Mouse (Mus musculus) gonadal fat pad, adult 2 months (tissue): ENCODE data around the gene Adamtsl5. TPM values are rescaled to one million over a fixed set of nuclear protein-coding genes. Genes with fewer than 3 reads are reported as not detected.

ENCODE experiments used
- DNase-seq: peaks from one replicate; pipeline ENCODE4 v3.0.0-alpha.2; 2012; ENCODE audit warnings: low read depth
- polyA plus RNA-seq: library from polyadenylated mRNA; depleted of rRNA; stranded (reverse); fragments of >200 nt; gene quantifications from 2 replicates; pipeline ENCODE4 v1.2.3, GENCODE M21; 2012; rRNA removed

The Adamtsl5 gene
- polyA plus RNA-seq, 1 experiment = 18.2 TPM

- DNase-seq = no peak
These were observed 52.4 kb downstream of the Adamtsl5 start, which contains the start of gene Apc2 for GRCm38 (mm10) chr10:80295618-80296425. Apc2 (plus strand) TSS chr10:80295977.

- no peak for DNase-seq
These were observed 53.4 kb downstream of the Adamtsl5 start for GRCm38 (mm10) chr10:80294788-80295303.

GRCm38 (mm10) chr10:80294311-80294710 is 53.9 kb downstream of the Adamtsl5 start:
- DNase-seq = no peak

- no peak for DNase-seq
These were observed 54.9 kb downstream of the Adamtsl5 start for GRCm38 (mm10) chr10:80293325-80293724.

- no peak for DNase-seq
These were observed 55.7 kb downstream of the Adamtsl5 start, which contains the start of gene Rps15 for GRCm38 (mm10) chr10:80292251-80293146. Rps15 (plus strand) TSS chr10:80292453.

Other genes with a start within 250 kb of the Adamtsl5 start
- 32.3 and 38.6 TPM in 2 replicates for gene Sbno2, start 242.8 kb downstream of the Adamtsl5 start, polyA plus RNA-seq
- 108 TPM in 2 replicates for gene Stk11, start 232.6 kb downstream of the Adamtsl5 start, polyA plus RNA-seq
- 561 and 619 TPM in 2 replicates for gene Atp5d, start 209.8 kb downstream of the Adamtsl5 start, polyA plus RNA-seq
- 32.6 and 47.3 TPM in 2 replicates for gene Cbarp, start 207.6 kb downstream of the Adamtsl5 start, polyA plus RNA-seq
- gene Midn, start 200.1 kb downstream of the Adamtsl5 start, polyA plus RNA-seq = 35.1 and 46.4 TPM in 2 replicates
- gene Cirbp, start 182.4 kb downstream of the Adamtsl5 start, polyA plus RNA-seq = 159 and 198 TPM in 2 replicates
- gene 1600002K03Rik, start 175.5 kb downstream of the Adamtsl5 start, polyA plus RNA-seq = 9.3 and 13.7 TPM in 2 replicates
- 3.2 and 4.0 TPM in 2 replicates for gene Efna2, start 168.9 kb downstream of the Adamtsl5 start, polyA plus RNA-seq
- 52.5 and 54.1 TPM in 2 replicates for gene Mum1, start 122.0 kb downstream of the Adamtsl5 start, polyA plus RNA-seq
- gene Ndufs7, start 99.3 kb downstream of the Adamtsl5 start, polyA plus RNA-seq = 335 and 336 TPM in 2 replicates
- gene Gamt, start 87.4 kb downstream of the Adamtsl5 start, polyA plus RNA-seq = 252 and 295 TPM in 2 replicates
- gene Dazap1, start 86.9 kb downstream of the Adamtsl5 start, polyA plus RNA-seq = 43.5 and 68.3 TPM in 2 replicates
- gene Rps15, start 56.0 kb downstream of the Adamtsl5 start, polyA plus RNA-seq = 1,514 and 1,586 TPM in 2 replicates
- 1.4 and 1.5 TPM in 2 replicates for gene Apc2, start 52.4 kb downstream of the Adamtsl5 start, polyA plus RNA-seq
- 55.9 and 62.7 TPM in 2 replicates for gene 2310011J03Rik, start 27.9 kb downstream of the Adamtsl5 start, polyA plus RNA-seq
- gene Pcsk4, start 18.9 kb downstream of the Adamtsl5 start, polyA plus RNA-seq = 10.4 and 10.6 TPM in 2 replicates
- 28.7 and 51.2 TPM in 2 replicates for gene Reep6, start 18.5 kb downstream of the Adamtsl5 start, polyA plus RNA-seq
- gene Plk5, start 8.0 kb upstream of the Adamtsl5 start, polyA plus RNA-seq = 0.57 and 0.93 TPM in 2 replicates
- 13.3 and 19.1 TPM in 2 replicates for gene Mex3d, start 39.2 kb upstream of the Adamtsl5 start, polyA plus RNA-seq
- 145 and 160 TPM in 2 replicates for gene Mbd3, start 51.1 kb upstream of the Adamtsl5 start, polyA plus RNA-seq
- gene Uqcr11, start 58.4 kb upstream of the Adamtsl5 start, polyA plus RNA-seq = 1,967 and 2,574 TPM in 2 replicates
- 56.8 and 63.8 TPM in 2 replicates for gene Tcf3, start 85.2 kb upstream of the Adamtsl5 start, polyA plus RNA-seq
- not detected in 2 replicates for gene Onecut3, start 146.4 kb upstream of the Adamtsl5 start, polyA plus RNA-seq
- 9.0 and 9.6 TPM in 2 replicates for gene Atp8b3, start 190.7 kb upstream of the Adamtsl5 start, polyA plus RNA-seq
- 35.3 and 36.9 TPM in 2 replicates for gene Rexo1, start 213.1 kb upstream of the Adamtsl5 start, polyA plus RNA-seq
- gene Klf16, start 228.9 kb upstream of the Adamtsl5 start, polyA plus RNA-seq = 20.8 and 30.5 TPM in 2 replicates
- 192 and 205 TPM in 2 replicates for gene Abhd17a, start 241.9 kb upstream of the Adamtsl5 start, polyA plus RNA-seq